Mouse (Mus musculus) intestine, embryonic 14.5 days (tissue): ENCODE data around the gene Olfr9. TPM values are rescaled to one million over a fixed set of nuclear protein-coding genes. Genes with fewer than 3 reads are reported as not detected.
A peak's percentile ranks its signal among the peaks of the same experiment; 100 is the strongest.
"Not testable (repeated sequence)": the region's sequence is repeated elsewhere in the genome, so short reads cannot be mapped to it uniquely, and the experiment has no call there.

Experiments used
- ATAC-seq: fragments of 200-750 bp; cut with Nextera tagmentation; replicated peaks from 2 replicates; pipeline ENCODE4 v1.8.0; 2017; ENCODE audit warnings: low read depth, moderate number of reproducible peaks, moderate TSS enrichment, moderate library complexity; ENCODE audit not compliant: low FRiP score, low TSS enrichment
- DNase-seq: peaks from one replicate; pipeline ENCODE4 v3.0.0-alpha.2; 2018; ENCODE audit warnings: low spot score
- H3K27ac ChIP-seq: fragments of 300-500 bp; sonication (generic); 2 replicates; pipeline ENCODE4 v1.5.1; 2014; ENCODE audit warnings: low read depth, mild to moderate bottlenecking, control low read depth
- H3K27me3 ChIP-seq: fragments of 300-500 bp; sonication (generic); replicated peaks from 2 replicates; pipeline ENCODE4 v1.6.1; 2014; ENCODE audit warnings: low read length, control low read depth; ENCODE audit not compliant: control insufficient read depth, insufficient read depth
- H3K36me3 ChIP-seq: fragments of 300-500 bp; sonication (generic); 2 replicates; pipeline ENCODE4 v1.6.1; 2014; ENCODE audit warnings: low read length, control low read depth; ENCODE audit not compliant: control insufficient read depth, insufficient read depth
- H3K4me1 ChIP-seq: fragments of 300-500 bp; sonication (generic); replicated peaks from 2 replicates; pipeline ENCODE4 v1.6.1; 2014; ENCODE audit warnings: low read length, control low read depth, mixed read lengths; ENCODE audit not compliant: control insufficient read depth, insufficient read depth
- H3K4me2 ChIP-seq: fragments of 300-500 bp; sonication (generic); 2 replicates; pipeline ENCODE4 v1.6.1; 2014; ENCODE audit warnings: low read length
- H3K4me3 ChIP-seq: fragments of 300-500 bp; sonication (generic); 2 replicates; pipeline ENCODE4 v1.5.1; 2014; ENCODE audit warnings: low read depth, low read length, control low read depth, mixed read lengths
- H3K9ac ChIP-seq: fragments of 300-500 bp; sonication (generic); 2 replicates; pipeline ENCODE4 v1.6.1; 2014; ENCODE audit warnings: mild to moderate bottlenecking, low read length
- H3K9me3 ChIP-seq: fragments of 300-500 bp; sonication (generic); 2 replicates; pipeline ENCODE4 v1.6.1; 2016; ENCODE audit warnings: low read length, control low read depth; ENCODE audit not compliant: control insufficient read depth
- WGBS: fragments of 180-500 bp; shearing (Covaris S2); extraction: QIAGEN DNeasy Blood & Tissue Kit; methylation state at CpG from one replicate; pipeline ENCODE4 v1.1.7; 2014; 5-methylcytosine and 5-hydroxymethylcytosine counted together
- polyA plus RNA-seq: library from polyadenylated mRNA; unstranded; fragments of >200 nt; fragmentation: Nextera tagmentation; extraction: Ambion mirVana; gene quantifications from 2 replicates; pipeline ENCODE4 v1.2.1, GENCODE M21; 2014

The Olfr9 gene
- polyA plus RNA-seq, 1 experiment from 2014 or later: not detected

DNA sequence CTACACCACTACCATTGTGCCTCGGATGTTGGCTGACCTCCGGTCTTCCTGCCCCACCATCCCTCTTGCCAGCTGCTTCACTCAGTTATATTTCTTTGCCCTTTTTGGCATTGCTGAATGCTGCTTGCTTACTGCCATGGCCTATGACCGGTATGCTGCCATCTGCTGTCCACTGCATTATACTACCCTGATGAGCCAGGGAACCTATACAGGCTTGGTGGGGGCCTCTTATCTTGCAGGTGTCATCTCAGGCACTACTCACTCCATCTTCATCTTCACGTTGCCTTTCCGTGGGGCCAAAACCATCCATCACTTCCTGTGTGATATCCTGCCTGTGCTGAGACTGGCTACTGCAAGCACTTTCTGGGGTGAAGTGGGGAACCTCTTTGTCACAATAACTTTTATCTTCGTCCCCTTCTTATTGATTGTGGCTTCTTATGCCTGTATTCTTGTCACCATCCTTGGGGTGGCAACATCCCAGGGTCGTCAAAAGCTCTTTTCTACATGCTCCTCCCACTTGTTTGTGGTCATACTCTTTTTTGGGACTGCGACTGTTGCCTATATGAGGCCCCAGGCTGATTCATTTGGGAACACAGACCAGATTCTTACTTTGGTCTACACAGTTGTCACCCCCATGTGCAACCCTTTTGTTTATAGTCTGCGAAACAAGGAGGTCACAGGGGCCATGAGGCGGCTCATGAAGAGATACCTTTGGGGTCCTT is 1.1 kb downstream of the Olfr9 start:
- not testable (repeated sequence) for H3K9me3 ChIP-seq, H3K9ac ChIP-seq, H3K36me3 ChIP-seq, DNase-seq, H3K4me3 ChIP-seq, ATAC-seq, H3K4me2 ChIP-seq, H3K4me1 ChIP-seq, H3K27me3 ChIP-seq, H3K27ac ChIP-seq
- 72% methylated on average over 5 of the region's 10 CpGs for WGBS

DNA sequence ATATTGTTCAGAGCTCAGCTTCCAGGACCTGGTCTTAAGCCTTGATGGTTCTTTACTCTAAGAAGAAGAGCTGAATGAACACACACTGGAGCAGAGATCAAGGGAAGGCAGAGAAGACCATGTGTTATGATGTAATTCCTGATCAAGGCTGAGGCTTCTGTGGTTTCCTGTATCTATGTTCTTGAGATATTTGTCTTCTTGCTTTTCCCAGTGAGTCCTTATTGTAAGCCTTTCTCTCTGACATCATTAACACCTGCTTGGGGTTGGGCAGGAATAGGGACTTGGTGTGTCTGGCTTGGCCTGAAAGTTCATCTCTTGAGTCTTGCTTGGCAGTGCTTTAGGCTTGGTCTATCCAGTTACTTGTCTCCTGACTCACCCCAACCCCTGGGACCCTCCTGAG is 1.8 kb downstream of the Olfr9 start:
- no peaks in the 10 kb centered on the region for H3K27me3 ChIP-seq
- no peaks in the 10 kb centered on the region for H3K36me3 ChIP-seq
- DNase-seq (no peak), ATAC-seq (no peak)
- no peaks in the 10 kb centered on the region for H3K9me3 ChIP-seq
- H3K4me3 ChIP-seq: no peak overlapping the region
- H3K27ac ChIP-seq: no peak overlapping the region
- H3K4me2 ChIP-seq: no peak overlapping the region
- H3K4me1 ChIP-seq: no peaks in the 10 kb centered on the region
- H3K9ac ChIP-seq: no peak overlapping the region

DNA sequence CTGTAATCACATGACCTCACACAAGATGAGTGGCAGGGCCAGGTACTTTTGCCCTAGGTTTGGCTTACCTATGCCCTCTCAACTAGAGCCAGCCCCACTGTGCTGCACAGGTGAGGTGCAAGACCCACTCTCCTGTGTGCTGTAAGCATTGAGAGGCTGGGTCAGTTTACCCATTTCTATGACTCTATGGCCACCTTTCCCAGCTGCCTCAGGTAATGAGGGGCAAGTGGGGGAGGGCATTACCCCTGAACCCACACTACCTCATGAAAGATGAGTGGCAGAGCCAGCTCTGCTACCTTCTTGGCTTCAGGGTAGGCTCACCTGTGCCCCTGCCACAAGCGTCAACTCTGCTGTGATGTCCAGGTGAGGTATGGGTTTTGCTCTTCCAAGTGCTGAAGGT is 6.6 kb downstream of the Olfr9 start:
- H3K9ac ChIP-seq: no peak overlapping the region
- DNase-seq: no peak
- H3K27ac ChIP-seq: no peak overlapping the region
- H3K4me2 ChIP-seq: no peak overlapping the region
- no peaks in the 10 kb centered on the region for H3K9me3 ChIP-seq
- no peaks in the 10 kb centered on the region for H3K36me3 ChIP-seq
- ATAC-seq: no peak
- no peaks in the 10 kb centered on the region for H3K27me3 ChIP-seq
- H3K4me1 ChIP-seq: no peaks in the 10 kb centered on the region
- WGBS: 86% methylated on average over 1 of the region's 1 CpGs
- H3K4me3 ChIP-seq: no peak overlapping the region

DNA sequence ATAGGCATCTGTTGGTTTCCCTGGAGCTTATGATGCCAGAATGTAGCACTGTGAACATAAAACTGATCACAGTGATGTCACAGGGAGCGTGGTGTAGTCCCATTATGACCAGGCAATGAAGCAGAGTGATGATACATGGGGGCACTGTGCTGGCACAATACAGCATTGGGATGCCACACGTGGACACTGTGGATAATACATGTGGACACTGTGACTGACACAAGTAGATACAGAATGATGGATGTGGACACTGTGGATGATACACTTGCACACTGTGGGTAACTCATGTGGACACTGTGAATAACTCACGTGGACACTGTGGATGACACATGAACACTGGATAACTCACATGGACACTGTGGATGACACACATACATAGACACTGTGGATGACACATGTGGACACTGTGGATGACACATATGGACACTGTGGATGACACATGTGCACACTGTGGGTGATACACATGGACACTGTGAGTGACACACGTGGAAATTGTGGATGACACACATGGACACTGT is 7.4 kb downstream of the Olfr9 start:
- WGBS: 72% methylated on average over 4 of the region's 4 CpGs

DNA sequence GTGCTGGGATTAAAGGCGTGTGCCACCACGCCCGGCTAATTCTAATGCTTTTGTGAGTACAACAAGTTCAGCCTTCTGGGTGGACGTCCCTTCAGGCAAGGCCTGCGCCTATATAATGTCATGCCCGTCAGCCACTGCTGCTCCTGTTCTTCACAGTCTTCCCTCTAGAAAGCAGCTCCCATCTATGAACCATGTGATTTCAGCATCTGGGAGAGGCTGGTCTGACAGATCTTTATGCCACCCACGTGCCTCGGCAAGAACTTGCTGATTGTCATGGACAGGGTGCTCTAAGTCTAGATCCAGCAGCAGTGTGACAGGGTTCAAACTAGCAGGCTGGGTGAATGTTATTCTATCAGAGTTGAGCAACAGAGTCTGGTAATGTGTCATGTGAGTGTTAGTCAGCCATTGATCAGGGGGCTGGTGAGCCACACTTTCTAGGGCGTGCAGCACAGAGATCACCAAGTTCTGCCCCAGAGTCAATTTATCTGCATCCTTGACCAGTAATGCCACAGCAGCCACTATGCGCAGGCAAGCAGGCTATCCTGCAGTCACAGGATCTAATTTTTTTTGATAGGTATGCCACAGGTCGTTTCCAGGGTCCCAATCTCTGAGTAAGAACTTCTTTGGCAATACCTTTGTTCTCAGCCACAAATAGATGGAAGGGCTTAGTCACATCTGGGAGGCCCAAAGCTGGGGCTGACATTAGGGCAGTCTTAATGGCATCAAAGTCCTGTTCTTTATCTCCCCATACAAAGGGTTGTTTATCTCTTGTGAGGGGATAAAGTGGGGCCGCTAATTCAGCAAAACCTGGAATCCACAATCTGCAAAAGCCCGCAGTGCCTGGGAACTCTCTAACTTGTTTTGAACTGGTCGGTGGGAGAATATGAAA is 15.0 kb downstream of the Olfr9 start:
- 0 out of 2 replicates have a peak, but pooled peaks cover 6% of the 10 kb centered on the region for H3K9me3 ChIP-seq
- peak; percentile 72 for ATAC-seq
- no peak overlapping the region for H3K4me3 ChIP-seq
- H3K27me3 ChIP-seq: no peaks in the 10 kb centered on the region
- no peaks in the 10 kb centered on the region for H3K4me1 ChIP-seq
- no peak overlapping the region for H3K9ac ChIP-seq
- 71% methylated on average over 14 of the region's 14 CpGs for WGBS
- no peak overlapping the region for H3K27ac ChIP-seq
- no peak overlapping the region for H3K4me2 ChIP-seq
- H3K36me3 ChIP-seq: no peaks in the 10 kb centered on the region
- DNase-seq: no peak

More for the DNA sequence above, 7.4 kb downstream of the Olfr9 start:
- H3K9ac ChIP-seq: no peak overlapping the region
- H3K4me3 ChIP-seq: no peak overlapping the region
- DNase-seq (no peak), ATAC-seq (0 out of 2 replicates have a peak, but pooled peaks have one; percentile 40)
- H3K4me2 ChIP-seq: no peak overlapping the region
- no peaks in the 10 kb centered on the region for H3K27me3 ChIP-seq
- no peaks in the 10 kb centered on the region for H3K36me3 ChIP-seq
- H3K27ac ChIP-seq: no peak overlapping the region
- H3K4me1 ChIP-seq: no peaks in the 10 kb centered on the region
- no peaks in the 10 kb centered on the region for H3K9me3 ChIP-seq

DNA sequence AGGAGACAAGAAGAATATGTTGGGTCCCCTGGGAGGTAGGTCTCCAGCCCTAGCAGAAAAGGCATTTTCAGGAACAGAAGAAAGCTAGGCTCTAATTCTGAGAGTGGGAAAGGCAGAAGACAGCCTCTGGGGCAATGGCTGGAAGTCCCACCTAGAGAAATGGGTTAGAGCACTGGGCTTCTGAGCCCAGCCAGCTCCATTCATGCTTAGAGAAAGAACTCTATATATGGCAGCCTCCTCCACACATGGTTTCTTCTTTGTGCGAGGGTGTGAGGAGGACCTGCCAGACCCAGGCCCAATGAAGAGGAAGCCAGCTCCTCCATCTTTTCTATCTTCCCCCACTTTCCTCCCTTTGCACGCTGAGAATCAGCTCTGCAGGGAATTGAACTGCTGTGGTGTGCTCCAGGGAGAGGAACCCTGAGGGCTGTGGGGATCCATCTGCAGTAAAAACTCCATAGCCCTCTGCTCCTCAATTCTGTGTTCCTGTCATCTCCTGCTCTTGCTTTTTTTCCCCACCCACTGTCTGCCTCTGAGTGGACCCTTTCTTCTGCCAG is 21.1 kb downstream of the Olfr9 start, which contains the start of gene Olfr763:
Olfr763 (plus strand) TSS at position 504 of the 554 bp plus-strand sequence.
- WGBS: 71% methylated on average over 2 of the region's 2 CpGs
- 0 out of 2 replicates have a peak, but pooled peaks cover 6% of the 10 kb centered on the region for H3K9me3 ChIP-seq

DNA sequence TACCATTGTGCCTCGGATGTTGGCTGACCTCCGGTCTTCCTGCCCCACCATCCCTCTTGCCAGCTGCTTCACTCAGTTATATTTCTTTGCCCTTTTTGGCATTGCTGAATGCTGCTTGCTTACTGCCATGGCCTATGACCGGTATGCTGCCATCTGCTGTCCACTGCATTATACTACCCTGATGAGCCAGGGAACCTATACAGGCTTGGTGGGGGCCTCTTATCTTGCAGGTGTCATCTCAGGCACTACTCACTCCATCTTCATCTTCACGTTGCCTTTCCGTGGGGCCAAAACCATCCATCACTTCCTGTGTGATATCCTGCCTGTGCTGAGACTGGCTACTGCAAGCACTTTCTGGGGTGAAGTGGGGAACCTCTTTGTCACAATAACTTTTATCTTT is 22.3 kb downstream of the Olfr9 start:
- H3K9ac ChIP-seq, H3K27ac ChIP-seq, H3K27me3 ChIP-seq, H3K4me3 ChIP-seq, H3K9me3 ChIP-seq, DNase-seq, H3K4me2 ChIP-seq, H3K36me3 ChIP-seq, ATAC-seq, H3K4me1 ChIP-seq: not testable (repeated sequence)
- 69% methylated on average over 2 of the region's 5 CpGs for WGBS

More for the DNA sequence above, 21.1 kb downstream of the Olfr9 start, which contains the start of gene Olfr763:
- no peak within 1 kb of the TSS for H3K4me3 ChIP-seq
- H3K27me3 ChIP-seq: no peaks in the 10 kb centered on the region
- no peaks in the 10 kb centered on the region for H3K4me1 ChIP-seq
- no peak within 1 kb of the TSS for H3K9ac ChIP-seq
- H3K4me2 ChIP-seq: no peak within 1 kb of the TSS
- DNase-seq: no peak
- no peak within 1 kb of the TSS for H3K27ac ChIP-seq
- ATAC-seq: no peak
- H3K36me3 ChIP-seq: no peaks in the 10 kb centered on the region

DNA sequence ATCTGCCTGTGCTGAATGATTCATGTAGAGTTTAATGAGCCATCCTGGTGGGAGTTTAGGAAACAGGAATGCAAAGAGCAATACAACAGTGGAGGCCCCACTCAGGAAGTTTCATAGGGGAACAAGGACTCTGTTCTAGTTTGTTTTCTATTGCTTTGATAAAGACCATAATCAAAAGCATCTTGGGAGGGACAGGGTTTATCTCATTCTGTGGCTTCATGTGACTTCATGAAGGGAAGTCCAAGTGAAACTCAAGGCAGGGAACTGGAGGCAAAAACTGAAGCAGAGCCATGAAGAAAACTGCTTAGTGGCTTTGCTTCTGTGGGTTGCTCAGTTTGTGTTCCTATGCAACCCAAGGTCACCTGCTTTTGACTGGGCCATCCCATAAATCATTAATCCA is 25.2 kb downstream of the Olfr9 start:
- ATAC-seq (no peak), DNase-seq (no peak)
- no peaks in the 10 kb centered on the region for H3K4me1 ChIP-seq
- no peak overlapping the region for H3K4me3 ChIP-seq
- no peak overlapping the region for H3K27ac ChIP-seq
- H3K9me3 ChIP-seq: no peaks in the 10 kb centered on the region
- H3K4me2 ChIP-seq: no peak overlapping the region
- no peaks in the 10 kb centered on the region for H3K27me3 ChIP-seq
- H3K9ac ChIP-seq: no peak overlapping the region
- H3K36me3 ChIP-seq: no peaks in the 10 kb centered on the region
